Mouse (Mus musculus) granulocyte monocyte progenitor cell, adult 5-6 weeks (primary cell): ENCODE results near the gene Col26a1. TPM values are rescaled to one million over a fixed set of nuclear protein-coding genes. Genes with fewer than 3 reads are reported as not detected.

Source experiments
- ATAC-seq: replicated peaks from 2 replicates; pipeline ENCODE4 v1.8.0; 2016; ENCODE audit warnings: mild to moderate bottlenecking, moderate TSS enrichment, inconsistent platforms; ENCODE audit not compliant: poor library complexity, severe bottlenecking
- total RNA-seq, 2 experiments: library from RNA; stranded (forward) in 1 of 2; stranded (reverse) in 1 of 2; fragments of 200-712, 200-1000 nt in 1 of 2; fragments of >200 nt in 1 of 2; fragmentation: Nextera tagmentation in 1 of 2; gene quantifications; 2 replicates each; pipeline ENCODE4 v1.2.3; 2014 to 2017

Gene Col26a1
- not detected in 2 replicates for total RNA-seq (2014; fragmentation: Nextera tagmentation)
- total RNA-seq (2017): not detected in 2 replicates

DNA sequence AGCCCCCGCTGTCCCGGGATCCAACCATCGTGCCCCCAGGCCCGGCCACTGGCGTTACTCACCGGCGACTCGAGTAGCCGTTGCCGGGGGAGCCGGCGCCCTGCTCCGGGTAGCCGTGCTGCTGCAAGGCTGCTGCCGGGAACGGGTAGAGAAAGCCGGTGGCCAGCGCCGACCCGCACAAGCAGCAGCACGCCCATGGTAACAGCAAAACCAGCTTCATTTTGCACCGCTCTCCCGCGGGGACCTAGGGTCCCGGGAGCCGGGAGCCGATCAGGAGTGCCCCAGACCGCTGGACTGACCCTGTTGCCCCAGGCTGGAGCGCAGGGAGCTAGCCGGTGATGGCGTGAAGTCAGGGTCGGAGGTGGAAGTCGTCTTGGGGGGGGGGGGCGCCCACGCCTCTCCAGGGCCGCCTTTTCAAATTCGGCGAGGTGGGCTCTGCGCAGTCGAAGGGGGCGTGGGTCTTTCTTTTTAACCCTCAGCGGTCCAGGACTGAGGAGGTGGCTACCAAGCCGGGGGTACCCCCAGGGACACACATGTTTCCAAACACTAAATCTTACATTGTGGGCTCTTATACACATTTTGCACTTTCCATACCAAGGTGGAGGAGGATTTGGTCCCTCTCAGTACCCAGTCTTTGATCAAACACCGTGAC, at the start of gene Col26a1:
Col26a1 (minus strand) TSS at position 422 of the 652 bp plus-strand sequence.
- ATAC-seq: no peak

- no peak for ATAC-seq
Observed at GRCm38 (mm10) chr5:136931896-136932295, 48.9 kb upstream of the Col26a1 start.

DNA sequence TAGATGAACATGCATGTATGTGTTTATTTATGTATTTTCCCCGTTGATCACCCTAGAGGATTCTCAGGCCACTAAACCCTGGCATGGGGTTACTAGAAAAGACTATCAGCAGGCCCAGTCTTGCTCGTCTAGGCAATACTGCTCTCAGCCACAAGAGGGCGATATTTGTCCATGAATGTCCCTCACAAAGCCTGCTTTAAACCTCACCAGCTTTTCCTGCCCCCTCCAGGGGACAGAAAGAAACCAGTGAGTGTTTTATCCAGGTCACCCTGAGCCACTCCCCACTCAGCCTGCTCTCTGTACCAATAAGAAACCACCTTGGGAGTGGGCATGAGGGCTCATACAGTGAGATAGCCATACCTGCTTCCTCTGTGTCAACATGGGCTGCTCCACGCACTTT, 46.1 kb upstream of the Col26a1 start:
- ATAC-seq: peak; percentile 88

DNA sequence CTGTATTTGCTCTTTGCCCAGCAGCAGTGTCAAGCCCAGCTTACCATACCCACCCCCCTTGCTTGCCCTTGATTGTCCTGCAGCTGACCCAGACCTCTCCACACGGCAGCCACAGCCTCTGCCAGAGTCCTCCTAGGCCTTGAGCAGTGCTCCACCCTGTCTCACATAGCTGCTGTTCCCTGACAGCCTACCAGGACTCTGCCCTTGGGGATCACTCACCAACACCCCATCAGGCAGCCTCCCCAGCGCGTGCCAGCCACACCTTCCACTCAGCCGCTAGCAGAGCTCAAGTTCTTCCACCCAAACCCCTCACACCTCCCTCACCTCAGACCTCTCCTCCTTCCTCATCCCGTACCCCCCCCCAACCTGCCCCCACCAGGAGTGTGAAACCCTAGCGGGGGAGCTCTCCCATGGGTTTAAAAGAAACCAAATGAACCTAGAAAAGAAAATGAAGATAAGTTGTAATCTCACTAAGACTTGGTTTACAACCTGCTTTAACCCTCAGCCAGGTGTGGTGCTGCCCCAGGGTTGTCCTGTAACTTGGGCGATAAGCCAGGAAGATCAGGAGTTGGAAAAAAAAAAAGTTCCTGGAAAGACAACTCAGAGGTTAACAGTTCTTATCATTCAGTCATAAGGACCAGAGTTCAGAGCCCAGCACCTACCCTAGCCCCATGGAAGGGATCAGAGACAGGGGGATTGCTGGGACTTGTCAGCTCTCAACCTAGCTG, 40.9 kb upstream of the Col26a1 start:
- ATAC-seq: no peak

- no peak for ATAC-seq
Observed at GRCm38 (mm10) chr5:136922830-136923229, 39.8 kb upstream of the Col26a1 start.

DNA sequence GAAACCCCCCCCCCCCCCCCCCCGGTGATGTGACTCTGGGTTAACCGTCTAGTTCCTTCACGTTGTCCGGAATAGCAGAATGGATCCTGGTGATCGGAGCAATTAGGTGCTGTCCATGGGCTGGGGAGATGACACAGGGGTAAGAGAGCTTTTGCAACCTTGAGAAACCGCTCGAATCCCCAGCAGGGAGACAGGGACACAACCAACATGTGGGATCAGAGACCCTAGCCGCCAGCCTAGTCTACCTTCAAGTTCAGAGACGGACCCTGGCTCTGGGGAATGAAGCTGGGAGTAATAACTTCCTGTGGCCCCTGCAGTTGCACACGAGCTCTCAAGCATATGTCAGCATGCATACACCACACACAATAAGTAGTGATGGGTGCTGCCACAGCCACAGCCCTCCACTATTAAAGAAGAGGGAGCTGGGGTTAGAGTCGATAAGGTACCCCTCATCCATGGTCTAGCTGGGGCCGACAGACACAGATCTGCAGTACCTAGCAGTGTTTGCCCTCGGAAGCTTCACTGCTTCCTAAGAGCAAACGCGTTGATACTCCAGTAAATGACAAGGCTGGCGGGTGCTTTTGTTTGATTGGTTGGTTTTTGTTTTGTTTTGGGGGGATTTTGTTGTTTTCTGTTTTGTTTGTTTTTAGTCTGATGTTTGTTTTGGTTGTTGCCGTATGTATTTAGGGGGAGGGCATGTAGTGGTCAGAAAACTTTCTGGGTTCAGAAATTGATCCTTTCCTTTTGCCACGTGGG, 36.7 kb upstream of the Col26a1 start:
- 0 out of 2 replicates have a peak, but pooled peaks have one; percentile 23 for ATAC-seq

- peak; percentile 95 for ATAC-seq
Observed at GRCm38 (mm10) chr5:136918655-136919472, 35.9 kb upstream of the Col26a1 start.

GRCm38 (mm10) chr5:136917613-136918242, 34.7 kb upstream of the Col26a1 start:
- no peak for ATAC-seq

DNA sequence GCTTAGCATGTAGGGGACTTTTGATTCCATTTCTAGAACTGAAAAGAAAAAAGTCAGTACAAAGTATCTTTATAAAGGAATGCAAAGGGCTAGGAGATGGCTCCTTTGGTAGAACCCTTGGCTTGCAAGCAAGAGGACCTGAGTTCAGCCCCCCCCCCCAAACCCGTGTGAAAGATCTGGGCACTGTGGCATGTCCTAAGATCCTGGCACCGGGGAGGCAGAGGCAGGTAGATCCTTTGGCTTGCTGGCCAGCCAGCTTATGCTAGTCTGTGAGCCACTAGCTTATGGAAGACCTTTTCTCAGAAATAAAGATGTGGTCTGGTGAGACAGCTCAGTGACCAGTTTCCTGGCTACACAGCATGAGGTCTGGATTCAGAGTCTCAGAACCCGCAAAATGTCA, 31.2 kb upstream of the Col26a1 start:
- ATAC-seq: no peak

GRCm38 (mm10) chr5:136907991-136908857, 25.2 kb upstream of the Col26a1 start, which contains the start of gene Ift22:
Gene Ift22, plus strand, starts transcription at chr5:136908150.
- peak; percentile 93 for ATAC-seq

DNA sequence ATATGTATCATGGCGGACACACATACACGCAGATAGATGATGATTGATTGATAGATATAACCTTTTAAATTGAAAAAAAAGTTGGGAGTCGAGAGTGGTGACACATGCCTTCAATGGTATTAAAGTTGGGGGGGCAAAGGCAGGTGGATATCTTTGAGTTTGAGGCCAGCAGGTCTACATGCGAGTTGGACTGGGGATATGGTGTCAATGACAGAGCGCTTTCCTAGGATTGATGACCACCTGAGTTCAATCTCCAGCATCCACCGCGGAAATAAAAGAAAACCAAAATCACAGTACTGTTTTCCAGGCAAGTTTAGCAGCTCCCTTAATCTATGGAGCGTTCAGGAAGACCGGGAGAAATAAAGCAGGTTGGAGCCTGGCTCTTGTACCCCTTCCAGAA, 24.6 kb upstream of the Col26a1 start:
- ATAC-seq: no peak

DNA sequence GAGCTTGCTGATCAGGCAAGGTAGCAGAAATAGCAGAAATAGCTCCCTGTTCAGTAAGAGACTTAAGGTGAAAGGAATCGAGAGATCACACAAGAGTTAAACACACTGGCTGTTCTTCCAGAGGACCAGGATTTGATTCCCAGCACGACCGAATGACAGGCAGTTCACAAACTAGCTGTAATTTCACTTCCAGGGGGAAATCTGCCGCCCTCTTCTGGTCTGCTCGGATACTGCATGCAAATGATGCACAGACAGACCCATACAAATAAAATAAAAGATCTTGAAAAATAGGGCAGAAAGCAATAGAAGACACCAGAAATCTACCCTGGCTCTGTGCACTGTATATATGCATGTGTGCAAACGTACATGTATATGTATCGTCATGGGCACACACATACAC, 22.6 kb upstream of the Col26a1 start:
- ATAC-seq: no peak

DNA sequence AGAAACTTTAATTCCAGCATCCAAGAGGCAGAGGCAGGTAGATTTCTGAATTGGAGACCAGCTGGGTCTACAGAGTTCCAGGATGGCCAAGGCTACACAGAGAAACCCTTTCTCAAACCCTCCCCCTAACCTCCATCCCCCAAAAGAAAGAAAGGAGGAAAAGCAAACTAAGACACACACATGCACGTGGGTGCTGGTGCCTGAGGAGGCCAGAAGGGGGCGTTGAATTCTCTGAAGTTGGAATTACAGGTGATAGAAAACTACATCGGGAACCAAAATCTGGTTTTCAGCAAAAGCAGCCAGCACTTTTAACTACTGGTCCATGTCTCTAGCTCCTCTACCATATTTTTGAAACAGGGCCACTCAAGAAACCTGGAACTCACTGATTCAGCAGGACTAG, 21.6 kb upstream of the Col26a1 start:
- ATAC-seq: no peak

- no peak for ATAC-seq
Observed at GRCm38 (mm10) chr5:136895529-136895963, 12.5 kb upstream of the Col26a1 start.

- ATAC-seq: no peak
Observed at GRCm38 (mm10) chr5:136894840-136895528, 12.0 kb upstream of the Col26a1 start.

GRCm38 (mm10) chr5:136888539-136889355, 5.7 kb upstream of the Col26a1 start:
- ATAC-seq: no peak

- ATAC-seq: no peak
Observed at GRCm38 (mm10) chr5:136886957-136887356, 3.9 kb upstream of the Col26a1 start.
